Mouse (Mus musculus) layer of hippocampus, adult 8-10 months (tissue): ENCODE data around the gene Rgl2. TPM values are rescaled to one million over a fixed set of nuclear protein-coding genes. Genes with fewer than 3 reads are reported as not detected.
"Not testable (repeated sequence)": the region's sequence is repeated elsewhere in the genome, so short reads cannot be mapped to it uniquely, and the experiment has no call there.

Source experiments
- DNase-seq, 2 experiments: peaks; one replicate each; pipeline ENCODE4 v3.0.0; 2022; ENCODE audit warnings: low spot score in 2 of 2
- total RNA-seq, 4 experiments: library from RNA; stranded (reverse); gene quantifications; 2 replicates each; pipeline ENCODE4 v1.2.4; 2022

Rgl2 gene
- total RNA-seq = 10 to 100 TPM; 64.3 to 90.9 (median 81.8) TPM

- peak in 1 of 2 experiments; percentile 90 for DNase-seq
Observed at GRCm38 (mm10) chr17:33929371-33930279, at the start of gene Rgl2. Rgl2 (plus strand) TSS chr17:33929543.

GRCm38 (mm10) chr17:33884320-33884719 lies 45.0 kb upstream of the Rgl2 start:
- DNase-seq = not testable (repeated sequence)

- DNase-seq = not testable (repeated sequence)
Observed at GRCm38 (mm10) chr17:33887802-33888201, 41.5 kb upstream of the Rgl2 start.

- not testable (repeated sequence) for DNase-seq
Observed at GRCm38 (mm10) chr17:33888230-33888629, 41.1 kb upstream of the Rgl2 start.

- DNase-seq = not testable (repeated sequence)
Observed at GRCm38 (mm10) chr17:33889941-33890532, 39.3 kb upstream of the Rgl2 start.

- DNase-seq = peak; percentile 100
Observed at GRCm38 (mm10) chr17:33890533-33891059, 38.7 kb upstream of the Rgl2 start, which contains the start of gene Kifc1. Kifc1 (minus strand) TSS chr17:33890661.

- no peak for DNase-seq
Observed at GRCm38 (mm10) chr17:33891357-33891756, 38.0 kb upstream of the Rgl2 start.

GRCm38 (mm10) chr17:33891892-33892291 lies 37.5 kb upstream of the Rgl2 start:
- not testable (repeated sequence) for DNase-seq

- no peak for DNase-seq
Observed at GRCm38 (mm10) chr17:33892429-33892828, 36.9 kb upstream of the Rgl2 start.

GRCm38 (mm10) chr17:33893011-33893410 lies 36.3 kb upstream of the Rgl2 start:
- not testable (repeated sequence) for DNase-seq

- DNase-seq = no peak
Observed at GRCm38 (mm10) chr17:33897114-33897794, 32.1 kb upstream of the Rgl2 start.

GRCm38 (mm10) chr17:33898193-33898592 lies 31.1 kb upstream of the Rgl2 start:
- not testable (repeated sequence) for DNase-seq

- DNase-seq = no peak
Observed at GRCm38 (mm10) chr17:33899642-33900041, 29.7 kb upstream of the Rgl2 start.

- DNase-seq = no peak
Observed at GRCm38 (mm10) chr17:33900281-33900988, 28.9 kb upstream of the Rgl2 start.

- no peak for DNase-seq
Observed at GRCm38 (mm10) chr17:33900989-33901314, 28.4 kb upstream of the Rgl2 start.

- DNase-seq = no peak
Observed at GRCm38 (mm10) chr17:33901653-33902052, 27.7 kb upstream of the Rgl2 start.

- no peak for DNase-seq
Observed at GRCm38 (mm10) chr17:33902079-33902478, 27.3 kb upstream of the Rgl2 start.

GRCm38 (mm10) chr17:33902491-33902890 lies 26.9 kb upstream of the Rgl2 start:
- DNase-seq = no peak

- DNase-seq = not testable (repeated sequence)
Observed at GRCm38 (mm10) chr17:33903911-33904651, 25.3 kb upstream of the Rgl2 start.

- DNase-seq = not testable (repeated sequence)
Observed at GRCm38 (mm10) chr17:33904835-33905234, 24.5 kb upstream of the Rgl2 start, which contains the start of gene Platr17. Platr17 (plus strand) TSS chr17:33905135.
